Mouse (Mus musculus) ES-E14 (cell line): ENCODE data around the gene Palmd. TPM values are rescaled to one million over a fixed set of nuclear protein-coding genes. Genes with fewer than 3 reads are reported as not detected.

ENCODE experiments used
- DNase-seq: peaks from one replicate; pipeline ENCODE4 v3.0.0-alpha.2; 2013; ENCODE audit warnings: low read depth, low spot score
- H3K27ac ChIP-seq: 2 replicates; pipeline ENCODE4 v1.5.1; 2012; ENCODE audit warnings: low read depth, mild to moderate bottlenecking, low read length, moderate library complexity, mixed read lengths; ENCODE audit not compliant: poor library complexity, insufficient read depth, severe bottlenecking
- H3K36me3 ChIP-seq: 2 replicates; pipeline ENCODE4 v1.6.1; 2012; ENCODE audit warnings: mild to moderate bottlenecking, low read length, moderate library complexity, mixed read lengths; ENCODE audit not compliant: control insufficient read depth, poor library complexity, insufficient read depth, severe bottlenecking
- H3K4me1 ChIP-seq, 2 experiments: fragments of 150-350 bp in 1 of 2; sonication (generic) in 1 of 2; 2 replicates each; pipeline ENCODE4 v1.6.1; 2012; ENCODE audit warnings: low read length in 2 of 2, mild to moderate bottlenecking in 1 of 2, mixed read lengths in 1 of 2; ENCODE audit not compliant: control insufficient read depth in 2 of 2, insufficient read depth in 2 of 2, poor library complexity in 1 of 2
- H3K4me3 ChIP-seq, 2 experiments: fragments of 150-350 bp in 1 of 2; sonication (generic) in 1 of 2; 2 replicates each; pipeline ENCODE4 v1.5.1; 2012; ENCODE audit warnings: low read length in 2 of 2, low read depth in 1 of 2, mild to moderate bottlenecking in 1 of 2, mixed read lengths in 1 of 2; ENCODE audit not compliant: insufficient read depth in 1 of 2, poor library complexity in 1 of 2, severe bottlenecking in 1 of 2
- H3K9ac ChIP-seq: 2 replicates; pipeline ENCODE4 v1.6.1; 2012; ENCODE audit warnings: low read depth, mild to moderate bottlenecking, low read length, mixed read lengths; ENCODE audit not compliant: poor library complexity, insufficient read depth, severe bottlenecking
- H3K9me3 ChIP-seq: fragments of 150-350 bp; sonication (generic); 2 replicates; pipeline ENCODE4 v1.6.1; 2012; ENCODE audit warnings: low read depth, mild to moderate bottlenecking, low read length; ENCODE audit not compliant: control insufficient read depth, insufficient read depth
- CHD2 ChIP-seq: IDR thresholded peaks from 2 replicates; pipeline ENCODE4 v1.6.1; 2014; ENCODE audit warnings: mild to moderate bottlenecking, low read depth, low read length, inconsistent platforms
- HCFC1 ChIP-seq: IDR thresholded peaks from 2 replicates; pipeline ENCODE4 v1.6.1; 2012; ENCODE audit warnings: low read length, inconsistent platforms, borderline replicate concordance; ENCODE audit not compliant: insufficient read depth
- MAFK ChIP-seq: IDR thresholded peaks from 2 replicates; pipeline ENCODE4 v1.6.1; 2014; ENCODE audit warnings: mild to moderate bottlenecking, low read depth, low read length, inconsistent platforms; ENCODE audit not compliant: insufficient read depth
- ZC3H11A ChIP-seq: IDR thresholded peaks from 2 replicates; pipeline ENCODE4 v1.6.1; 2012; ENCODE audit warnings: low read depth, mild to moderate bottlenecking, inconsistent platforms, low read length, borderline replicate concordance
- ZNF384 ChIP-seq: IDR thresholded peaks from 2 replicates; pipeline ENCODE4 v1.6.1; 2012; ENCODE audit warnings: low read depth, low read length, inconsistent platforms
- in situ Hi-C, 2 experiments: fragments of 600-800 bp; cut with MboI; formaldehyde crosslinking; loops; one replicate each; pipeline ENCODE4 v1.15.1; 2025; ENCODE audit warnings: low sequenced_read_pairs in 2 of 2, inconsistent platforms in 1 of 2; ENCODE audit not compliant: unreplicated experiment in 2 of 2
- total RNA-seq: library from RNA; depleted of rRNA; stranded (reverse); fragments of 300-350 nt; gene quantifications from 2 replicates; pipeline ENCODE4 v1.2.3, GENCODE M21; 2012

Palmd gene
- total RNA-seq, 1 experiment, result 0.09 TPM

DNA sequence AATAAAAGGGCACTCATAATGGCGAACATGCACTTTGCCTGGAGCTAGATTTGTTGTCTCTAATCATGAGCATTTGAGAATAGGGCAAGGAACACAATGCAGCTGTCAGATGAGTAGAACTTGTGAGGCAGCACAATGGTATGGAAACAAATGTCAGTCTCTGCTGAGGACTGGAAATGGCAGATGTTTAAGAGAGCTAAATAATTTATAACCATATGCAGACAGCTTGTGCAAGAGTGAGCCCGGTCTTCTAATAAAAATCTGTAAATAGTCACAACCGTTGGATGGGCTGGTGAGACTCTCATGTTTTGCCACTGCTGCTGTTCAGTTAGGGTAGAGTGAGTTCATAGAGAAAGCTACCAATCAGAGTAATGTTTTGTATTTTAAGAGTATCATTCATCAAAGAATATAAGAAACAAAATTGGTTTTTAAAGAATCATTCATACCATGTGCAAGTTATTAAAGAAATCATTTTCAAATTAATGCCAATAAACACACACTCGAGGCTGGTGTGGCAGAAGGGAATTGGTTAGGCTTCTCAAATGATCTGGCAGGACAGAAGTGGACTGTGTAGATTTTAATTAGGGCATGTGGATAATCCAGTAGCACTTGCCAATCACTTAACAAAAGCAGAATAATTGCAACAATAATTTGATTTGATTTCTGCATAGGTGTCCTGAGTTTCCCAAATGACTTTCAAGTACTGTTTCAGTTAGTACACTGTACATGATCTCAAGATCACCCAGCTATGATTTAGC is 31.7 kb downstream of the Palmd start:
- Histone ChIP-seq H3K36me3 (no peaks in the 10 kb centered on the region), H3K27ac (no peak overlapping the region), H3K9me3 (no peaks in the 10 kb centered on the region), H3K4me3 (no peak overlapping the region), H3K4me1 (no peaks in the 10 kb centered on the region), H3K9ac (no peak overlapping the region)
- TF ChIP-seq MAFK (no peak), HCFC1 (no peak)
- in situ Hi-C loops, result no loop called here
- no peak for DNase-seq

- TF ChIP-seq ZC3H11A (no peak), CHD2 (no peak), HCFC1 (no peak), MAFK (no peak), ZNF384 (no peak)
- no peak for DNase-seq
- in situ Hi-C loops, result no loop called here
Observed at GRCm38 (mm10) chr3:116933158-116933557, 35.6 kb downstream of the Palmd start.

DNA sequence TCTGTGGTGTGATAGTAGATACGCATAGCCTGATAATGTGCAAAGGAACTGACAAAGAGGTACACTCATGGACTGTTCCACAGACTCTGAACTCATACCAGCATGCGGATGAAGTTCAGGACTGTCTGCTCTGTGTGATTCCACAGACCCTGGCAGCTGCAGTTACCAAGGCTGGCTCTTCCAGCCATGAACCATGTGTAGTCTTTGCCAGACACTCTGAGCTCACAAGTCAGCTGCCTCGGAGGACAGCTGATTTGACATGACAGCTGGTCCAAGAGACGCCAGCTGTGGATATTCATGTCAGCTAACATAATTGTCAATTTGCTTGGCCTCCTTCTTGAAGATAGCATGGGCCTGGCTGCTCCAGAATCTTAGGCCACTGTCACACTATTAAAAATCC is 39.8 kb downstream of the Palmd start:
- Histone ChIP-seq H3K4me1 (no peaks in the 10 kb centered on the region), H3K9me3 (no peaks in the 10 kb centered on the region), H3K27ac (no peak overlapping the region), H3K36me3 (no peaks in the 10 kb centered on the region), H3K4me3 (no peak overlapping the region), H3K9ac (no peak overlapping the region)
- in situ Hi-C loops, result no loop called here
- DNase-seq, result no peak
- TF ChIP-seq ZNF384, result no peak
- no peak for TF ChIP-seq MAFK
- no peak for TF ChIP-seq ZC3H11A
- no peak for TF ChIP-seq HCFC1
- TF ChIP-seq CHD2, result no peak

More at GRCm38 (mm10) chr3:116933158-116933557, 35.6 kb downstream of the Palmd start:
- H3K4me3 ChIP-seq, result no peak overlapping the region
- H3K9ac ChIP-seq, result no peak overlapping the region
- H3K4me1 ChIP-seq, result no peaks in the 10 kb centered on the region
- no peaks in the 10 kb centered on the region for H3K9me3 ChIP-seq
- no peaks in the 10 kb centered on the region for H3K36me3 ChIP-seq
- H3K27ac ChIP-seq, result no peak overlapping the region

GRCm38 (mm10) chr3:116923042-116923441 is 45.7 kb downstream of the Palmd start:
- in situ Hi-C loops, result loop anchor here (25.0 kb wide), 2 partner anchors 139 to 514 kb away; no protein-coding TSS in a partner anchor
- DNase-seq, result no peak
- H3K4me3 ChIP-seq, result no peak overlapping the region
- H3K4me1 ChIP-seq, result no peaks in the 10 kb centered on the region
- H3K9ac ChIP-seq, result no peak overlapping the region
- H3K9me3 ChIP-seq, result no peaks in the 10 kb centered on the region
- no peaks in the 10 kb centered on the region for H3K36me3 ChIP-seq
- TF ChIP-seq CHD2, result no peak
- no peak for TF ChIP-seq ZC3H11A
- TF ChIP-seq ZNF384, result no peak
- TF ChIP-seq MAFK, result no peak
- no peak for TF ChIP-seq HCFC1
- H3K27ac ChIP-seq, result no peak overlapping the region

DNA sequence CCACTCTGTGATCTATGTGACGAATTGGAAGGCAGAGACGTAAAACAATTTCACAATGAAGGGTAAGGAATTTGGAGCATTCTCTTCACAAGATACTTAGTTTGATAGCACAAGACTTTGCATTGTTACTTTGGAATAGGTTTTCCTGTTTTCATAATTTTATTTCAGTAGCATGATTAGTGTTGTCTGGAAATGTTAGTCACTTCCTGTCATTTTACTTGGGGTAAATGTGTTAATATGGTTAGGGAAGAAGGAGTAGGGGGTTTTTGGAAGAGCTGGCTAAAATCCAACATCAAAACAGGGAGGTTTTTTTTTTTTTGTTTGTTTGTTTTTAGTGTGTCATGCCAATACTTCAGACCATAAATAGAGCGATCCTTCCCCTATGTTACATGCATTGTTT is 47.3 kb downstream of the Palmd start:
- H3K4me3 ChIP-seq, result no peak overlapping the region
- in situ Hi-C loops, result loop anchor here (25.0 kb wide), 2 partner anchors 141 to 516 kb away; no protein-coding TSS in a partner anchor
- H3K9ac ChIP-seq, result no peak overlapping the region
- no peaks in the 10 kb centered on the region for H3K9me3 ChIP-seq
- TF ChIP-seq HCFC1, result no peak
- no peak for TF ChIP-seq ZC3H11A
- no peak for TF ChIP-seq CHD2
- TF ChIP-seq ZNF384, result no peak
- TF ChIP-seq MAFK, result no peak
- DNase-seq, result no peak
- no peaks in the 10 kb centered on the region for H3K4me1 ChIP-seq
- H3K36me3 ChIP-seq, result no peaks in the 10 kb centered on the region
- no peak overlapping the region for H3K27ac ChIP-seq
